Mouse (Mus musculus): ENCODE results near the gene Emid1. TPM values are rescaled to one million over a fixed set of nuclear protein-coding genes. Genes with fewer than 3 reads are reported as not detected.

Emid1 gene
- 15.8 and 18.2 TPM in 2 replicates for polyA plus RNA-seq (2015; fragmentation: Nextera tagmentation; extraction: Ambion mirVana)

DNA sequence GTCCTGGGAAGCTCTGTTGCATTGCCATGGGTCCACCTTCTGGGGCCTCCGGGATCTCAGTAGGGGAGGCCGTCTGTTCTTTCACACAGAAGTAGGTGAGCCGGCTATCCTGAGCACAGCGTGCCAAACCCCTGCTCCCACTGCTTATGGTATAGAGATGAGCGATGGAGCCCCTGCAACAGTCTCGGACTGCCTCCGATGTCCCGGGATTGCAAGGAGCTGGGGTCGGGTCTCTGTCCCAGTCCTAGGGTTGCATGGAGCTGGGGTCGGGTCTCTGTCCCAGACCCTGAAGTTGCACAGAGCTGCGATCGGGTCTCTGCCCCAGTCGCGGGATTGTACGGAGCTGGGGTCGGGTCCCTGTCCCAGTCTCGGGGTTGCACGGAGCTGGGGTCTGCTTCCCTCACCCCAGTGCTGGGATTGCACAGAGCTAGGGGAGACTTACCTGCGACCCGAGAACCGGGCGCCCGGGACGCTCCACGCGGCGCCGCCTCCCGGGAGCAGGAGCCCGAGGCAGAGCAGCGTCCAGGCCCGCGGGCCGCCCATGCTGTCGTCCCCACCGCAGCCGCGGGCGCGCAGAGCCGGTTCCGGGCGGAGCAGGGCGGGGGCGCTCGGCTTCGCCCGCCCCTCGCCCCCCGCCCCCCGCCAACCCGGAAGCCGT is at the start of gene Emid1:
Gene Emid1 (minus strand): TSS at position 578 of the 658 bp plus-strand sequence.
- peaks cover 16% of the 10 kb centered on the region for H3K4me1 ChIP-seq (ENCODE audit: control insufficient read depth, insufficient read depth, low read depth, low read length)
- H3K4me2 ChIP-seq (ENCODE audit: low read length), result peak within 1 kb of the TSS; percentile 97
- no peaks in the 10 kb centered on the region for H3K27me3 ChIP-seq (replicated peaks; ENCODE audit: control insufficient read depth, insufficient read depth, low read length)
- H3K9me3 ChIP-seq (ENCODE audit: control insufficient read depth, low read length), result no peaks in the 10 kb centered on the region
- peak within 1 kb of the TSS; percentile 59 for H3K4me3 ChIP-seq (ENCODE audit: low read length)
- ATAC-seq, result peak; percentile 41; the same call in 1 of the 2 replicates
- no peaks in the 10 kb centered on the region for H3K36me3 ChIP-seq (ENCODE audit: control insufficient read depth, insufficient read depth, low read length)
- H3K9ac ChIP-seq (ENCODE audit: low read depth, low read length), result peak within 1 kb of the TSS; percentile 80
- H3K27ac ChIP-seq (ENCODE audit: low read depth, low read length), result no peak within 1 kb of the TSS
- WGBS, result 1% methylated on average over 42 of the region's 53 CpGs

DNA sequence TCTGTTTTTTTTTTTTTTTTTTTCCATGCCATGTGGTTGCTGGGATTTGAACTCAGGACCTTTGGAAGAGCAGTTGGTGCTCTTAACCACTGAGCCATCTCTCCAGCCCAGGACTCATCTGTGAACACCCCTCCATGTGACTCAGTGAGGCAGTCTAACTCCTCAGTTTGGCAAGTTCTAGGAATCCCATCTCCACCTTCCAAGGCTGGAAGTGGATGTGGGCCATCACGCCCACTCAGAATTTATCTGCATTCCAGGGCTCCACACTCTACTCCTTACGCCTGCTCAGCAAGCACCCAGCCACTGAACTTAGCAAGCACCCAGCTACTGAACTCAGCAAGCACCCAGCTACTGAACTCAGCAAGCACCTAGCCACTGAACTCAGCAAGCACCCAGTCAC is 47.8 kb upstream of the Emid1 start:
- Histone ChIP-seq H3K9ac (ENCODE audit: low read depth, low read length) (no peak overlapping the region), H3K4me1 (ENCODE audit: control insufficient read depth, insufficient read depth, low read depth, low read length) (no peaks in the 10 kb centered on the region), H3K27me3 (replicated peaks; ENCODE audit: control insufficient read depth, insufficient read depth, low read length) (no peaks in the 10 kb centered on the region), H3K9me3 (ENCODE audit: control insufficient read depth, low read length) (no peaks in the 10 kb centered on the region), H3K4me3 (ENCODE audit: low read length) (no peak overlapping the region), H3K4me2 (ENCODE audit: low read length) (no peak overlapping the region), H3K27ac (ENCODE audit: low read depth, low read length) (no peak overlapping the region), H3K36me3 (ENCODE audit: control insufficient read depth, insufficient read depth, low read length) (no peaks in the 10 kb centered on the region)
- 95% methylated on average over 2 of the region's 2 CpGs for WGBS
- ATAC-seq, result no peak

DNA sequence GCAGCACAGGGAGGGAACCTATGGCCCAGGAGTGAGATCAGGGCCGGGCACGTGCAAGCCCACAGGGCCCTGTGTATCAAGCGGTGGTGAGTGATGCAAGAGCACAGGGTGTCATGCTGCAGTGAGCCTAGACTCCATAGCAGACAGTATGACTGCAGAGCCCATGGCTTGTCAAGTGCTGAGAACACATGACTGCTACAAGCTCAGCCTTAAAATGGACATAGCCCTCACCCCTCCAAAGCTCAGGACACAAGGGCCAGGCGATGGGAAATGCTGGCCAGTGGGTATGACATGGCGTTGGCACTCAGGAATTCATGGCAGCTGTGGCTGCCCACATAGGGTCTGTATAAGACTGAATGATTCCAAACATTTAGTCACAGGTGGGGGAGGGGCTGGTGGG is 45.0 kb upstream of the Emid1 start:
- WGBS, result 84% methylated on average over 5 of the region's 5 CpGs
- no peak overlapping the region for H3K27ac ChIP-seq (ENCODE audit: low read depth, low read length)
- no peak overlapping the region for H3K9ac ChIP-seq (ENCODE audit: low read depth, low read length)
- no peaks in the 10 kb centered on the region for H3K27me3 ChIP-seq (replicated peaks; ENCODE audit: control insufficient read depth, insufficient read depth, low read length)
- H3K4me1 ChIP-seq (ENCODE audit: control insufficient read depth, insufficient read depth, low read depth, low read length), result no peaks in the 10 kb centered on the region
- no peak overlapping the region for H3K4me2 ChIP-seq (ENCODE audit: low read length)
- no peaks in the 10 kb centered on the region for H3K9me3 ChIP-seq (ENCODE audit: control insufficient read depth, low read length)
- ATAC-seq, result no peak
- H3K4me3 ChIP-seq (ENCODE audit: low read length), result no peak overlapping the region
- no peaks in the 10 kb centered on the region for H3K36me3 ChIP-seq (ENCODE audit: control insufficient read depth, insufficient read depth, low read length)

DNA sequence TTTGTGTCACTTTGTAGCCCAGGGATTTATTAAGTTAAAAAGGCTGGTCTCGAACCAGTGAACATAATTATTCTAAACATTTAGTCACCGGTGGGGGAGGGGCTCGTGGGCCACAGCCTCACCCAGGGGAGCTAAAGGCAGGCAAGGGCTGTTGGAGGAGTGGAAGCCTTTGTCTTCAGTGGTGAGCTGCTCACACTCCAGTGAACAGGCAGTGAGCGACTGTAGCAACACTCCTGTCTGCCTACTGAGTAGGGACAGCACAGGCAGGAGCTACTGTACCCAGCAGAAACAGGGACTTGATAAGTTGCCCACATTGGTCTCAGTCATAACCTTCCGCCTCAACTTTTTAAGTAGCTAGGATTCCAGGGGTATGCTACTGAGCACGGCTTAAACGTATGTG is 44.5 kb upstream of the Emid1 start:
- 63% methylated on average over 7 of the region's 7 CpGs for WGBS
- H3K4me1 ChIP-seq (ENCODE audit: control insufficient read depth, insufficient read depth, low read depth, low read length), result no peaks in the 10 kb centered on the region

DNA sequence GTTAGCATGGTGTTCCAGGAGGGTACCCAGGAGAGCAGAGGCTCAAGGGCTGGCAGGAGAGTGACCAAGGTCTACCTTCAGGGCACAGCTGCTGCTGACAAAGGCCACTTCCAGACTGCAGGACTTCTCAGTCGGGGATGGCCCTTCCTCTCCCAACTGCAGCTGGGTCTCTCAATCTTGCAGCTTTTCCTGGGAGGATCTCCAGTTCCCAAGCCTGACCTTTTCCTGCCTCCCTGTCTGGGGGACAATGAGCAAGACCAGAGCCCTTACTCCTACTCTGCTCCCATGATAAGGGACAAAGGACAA is 41.5 kb upstream of the Emid1 start:
- H3K36me3 ChIP-seq (ENCODE audit: control insufficient read depth, insufficient read depth, low read length), result no peaks in the 10 kb centered on the region
- H3K9ac ChIP-seq (ENCODE audit: low read depth, low read length), result no peak overlapping the region
- H3K4me2 ChIP-seq (ENCODE audit: low read length), result no peak overlapping the region
- no peak overlapping the region for H3K27ac ChIP-seq (ENCODE audit: low read depth, low read length)
- ATAC-seq, result no peak
- no peak overlapping the region for H3K4me3 ChIP-seq (ENCODE audit: low read length)
- 36% methylated on average over 1 of the region's 1 CpGs for WGBS
- no peaks in the 10 kb centered on the region for H3K9me3 ChIP-seq (ENCODE audit: control insufficient read depth, low read length)
- no peaks in the 10 kb centered on the region for H3K27me3 ChIP-seq (replicated peaks; ENCODE audit: control insufficient read depth, insufficient read depth, low read length)
- H3K4me1 ChIP-seq (ENCODE audit: control insufficient read depth, insufficient read depth, low read depth, low read length), result no peaks in the 10 kb centered on the region

More for the DNA sequence above, 44.5 kb upstream of the Emid1 start:
- Histone ChIP-seq H3K36me3 (ENCODE audit: control insufficient read depth, insufficient read depth, low read length) (no peaks in the 10 kb centered on the region), H3K9ac (ENCODE audit: low read depth, low read length) (no peak overlapping the region), H3K4me2 (ENCODE audit: low read length) (no peak overlapping the region), H3K27ac (ENCODE audit: low read depth, low read length) (no peak overlapping the region), H3K27me3 (replicated peaks; ENCODE audit: control insufficient read depth, insufficient read depth, low read length) (no peaks in the 10 kb centered on the region), H3K4me3 (ENCODE audit: low read length) (no peak overlapping the region), H3K9me3 (ENCODE audit: control insufficient read depth, low read length) (no peaks in the 10 kb centered on the region)
- no peak for ATAC-seq

DNA sequence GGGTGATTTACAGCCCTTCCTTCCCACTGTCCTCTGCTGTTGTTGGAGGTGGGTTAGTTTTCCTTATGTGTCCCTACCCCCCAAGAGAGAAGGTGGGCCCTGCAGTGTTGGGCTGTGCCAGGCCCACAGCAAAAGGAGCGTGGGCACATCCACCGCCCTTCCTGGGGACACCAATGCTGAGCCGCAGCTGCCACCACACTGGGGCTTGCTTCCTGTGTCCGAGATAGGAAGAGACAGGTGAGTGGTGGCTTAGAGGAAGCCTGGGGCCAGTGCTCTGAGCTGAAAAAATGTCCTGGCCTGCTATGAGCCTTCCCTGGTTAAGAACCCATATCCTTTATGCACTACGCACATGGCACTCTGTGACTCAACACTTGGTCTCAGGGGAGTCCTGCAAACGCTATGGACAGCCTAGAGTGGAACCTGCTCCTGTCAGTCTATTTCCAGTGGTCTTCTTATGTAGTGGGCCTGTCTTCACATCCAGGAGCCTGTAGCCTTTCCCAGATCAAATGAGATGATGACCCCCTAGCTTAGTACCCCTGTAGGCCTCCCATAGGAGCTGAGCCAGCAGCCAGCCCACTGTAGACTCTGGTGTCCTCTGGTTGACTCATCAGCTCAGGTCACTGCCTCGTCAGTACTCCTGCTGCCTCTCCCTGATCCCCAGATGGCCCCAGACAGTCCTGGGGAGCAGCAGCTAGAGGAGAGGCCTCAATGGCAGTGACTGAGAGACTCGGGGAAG is 41.0 kb upstream of the Emid1 start:
- H3K4me1 ChIP-seq (ENCODE audit: control insufficient read depth, insufficient read depth, low read depth, low read length), result no peaks in the 10 kb centered on the region
- H3K9me3 ChIP-seq (ENCODE audit: control insufficient read depth, low read length), result no peaks in the 10 kb centered on the region

DNA sequence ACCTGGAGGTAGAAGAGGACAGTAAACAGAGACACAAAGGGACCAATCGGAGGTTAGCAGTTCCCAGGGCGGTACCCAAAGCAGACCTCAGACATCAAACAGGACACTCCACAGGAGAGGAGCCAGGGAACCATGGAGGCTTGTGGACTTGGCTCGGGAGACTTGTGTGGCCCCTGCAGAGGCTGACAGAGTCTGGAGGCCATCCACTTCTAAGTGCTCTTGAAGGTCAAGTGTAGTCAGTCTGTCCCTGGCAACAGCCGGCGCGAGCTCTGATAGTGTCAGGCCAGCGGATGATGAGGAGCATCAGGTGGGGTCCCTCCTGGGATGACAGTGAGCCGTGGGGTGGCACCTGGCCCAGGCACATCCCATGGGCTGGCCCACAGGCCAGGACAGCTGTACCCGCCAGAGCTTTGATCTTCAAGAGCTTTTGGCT is 40.0 kb upstream of the Emid1 start:
- H3K36me3 ChIP-seq (ENCODE audit: control insufficient read depth, insufficient read depth, low read length), result no peaks in the 10 kb centered on the region
- no peak for ATAC-seq
- H3K27ac ChIP-seq (ENCODE audit: low read depth, low read length), result no peak overlapping the region
- H3K4me3 ChIP-seq (ENCODE audit: low read length), result no peak overlapping the region
- H3K9ac ChIP-seq (ENCODE audit: low read depth, low read length), result no peak overlapping the region
- H3K4me1 ChIP-seq (ENCODE audit: control insufficient read depth, insufficient read depth, low read depth, low read length), result no peaks in the 10 kb centered on the region
- WGBS, result 62% methylated on average over 9 of the region's 9 CpGs
- no peaks in the 10 kb centered on the region for H3K9me3 ChIP-seq (ENCODE audit: control insufficient read depth, low read length)
- H3K27me3 ChIP-seq (replicated peaks; ENCODE audit: control insufficient read depth, insufficient read depth, low read length), result no peaks in the 10 kb centered on the region
- no peak overlapping the region for H3K4me2 ChIP-seq (ENCODE audit: low read length)

More for the DNA sequence above, 41.0 kb upstream of the Emid1 start:
- no peak overlapping the region for H3K4me3 ChIP-seq (ENCODE audit: low read length)
- no peak overlapping the region; the same call in 1 of the 2 replicates for H3K9ac ChIP-seq (ENCODE audit: low read depth, low read length)
- no peak overlapping the region for H3K4me2 ChIP-seq (ENCODE audit: low read length)
- no peaks in the 10 kb centered on the region for H3K27me3 ChIP-seq (replicated peaks; ENCODE audit: control insufficient read depth, insufficient read depth, low read length)
- H3K27ac ChIP-seq (ENCODE audit: low read depth, low read length), result no peak overlapping the region
- H3K36me3 ChIP-seq (ENCODE audit: control insufficient read depth, insufficient read depth, low read length), result no peaks in the 10 kb centered on the region
- 75% methylated on average over 8 of the region's 8 CpGs for WGBS
- ATAC-seq, result no peak

DNA sequence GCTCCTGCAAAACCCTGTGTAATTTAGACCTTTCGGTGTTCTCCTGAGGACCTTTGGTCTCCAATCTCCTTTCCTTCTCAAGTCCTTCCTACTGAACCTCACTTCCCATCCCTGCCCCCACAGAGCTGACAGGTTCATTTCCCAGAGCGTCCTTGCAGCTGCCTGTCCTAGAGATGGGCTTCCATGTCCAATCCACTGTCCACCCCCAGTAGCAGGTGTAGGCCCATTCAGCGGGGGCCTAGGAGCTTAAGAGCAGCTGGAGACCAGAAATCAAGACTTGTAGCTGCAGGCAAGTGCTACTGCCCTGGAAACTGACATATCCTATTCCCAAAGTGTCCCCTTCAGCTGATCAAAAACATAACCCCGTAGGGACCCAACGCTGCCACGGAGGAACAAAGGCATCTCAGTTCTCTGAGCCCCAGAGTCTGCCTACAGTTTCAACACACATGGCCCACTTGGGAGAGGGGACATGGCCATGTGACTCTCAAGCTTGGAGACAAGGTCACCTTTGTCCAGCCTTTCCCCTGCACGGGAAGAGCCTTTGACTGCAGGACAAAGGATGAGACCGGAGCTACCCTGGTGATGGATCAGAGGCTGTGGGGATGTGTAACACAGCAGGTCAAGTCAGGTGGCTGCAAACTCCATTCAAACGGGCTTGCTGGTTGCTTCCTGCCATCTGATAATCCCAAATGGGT is 37.3 kb upstream of the Emid1 start:
- H3K4me1 ChIP-seq (ENCODE audit: control insufficient read depth, insufficient read depth, low read depth, low read length), result peaks cover 3% of the 10 kb centered on the region; the same call in 1 of the 2 replicates
- H3K27me3 ChIP-seq (replicated peaks; ENCODE audit: control insufficient read depth, insufficient read depth, low read length), result no peaks in the 10 kb centered on the region
- H3K4me3 ChIP-seq (ENCODE audit: low read length), result no peak overlapping the region
- no peaks in the 10 kb centered on the region for H3K36me3 ChIP-seq (ENCODE audit: control insufficient read depth, insufficient read depth, low read length)
- peak; percentile 66; the same call in 1 of the 2 replicates for ATAC-seq
- H3K4me2 ChIP-seq (ENCODE audit: low read length), result no peak overlapping the region
- no peaks in the 10 kb centered on the region for H3K9me3 ChIP-seq (ENCODE audit: control insufficient read depth, low read length)
- WGBS, result 53% methylated on average over 9 of the region's 9 CpGs
- H3K9ac ChIP-seq (ENCODE audit: low read depth, low read length), result no peak overlapping the region
- H3K27ac ChIP-seq (ENCODE audit: low read depth, low read length), result no peak overlapping the region

DNA sequence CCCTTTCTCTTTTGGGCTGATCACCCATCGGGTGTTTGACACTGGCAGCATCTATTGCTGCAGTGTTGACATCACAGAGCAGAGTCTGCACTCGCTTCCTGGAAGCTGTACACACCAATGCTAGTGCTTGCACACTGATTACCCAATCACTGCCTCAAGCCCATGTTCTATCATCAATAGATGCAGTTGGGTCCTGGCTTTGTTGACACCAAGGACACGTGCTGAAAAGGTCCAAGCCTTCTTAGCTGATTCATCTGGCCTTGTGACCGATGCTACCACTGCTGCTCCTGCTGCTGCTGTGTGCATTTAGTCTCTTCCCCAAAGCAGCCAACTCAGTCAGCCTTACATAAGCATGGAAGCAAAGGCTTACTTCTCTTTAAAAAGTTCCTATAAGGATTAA is 36.1 kb upstream of the Emid1 start:
- H3K27ac ChIP-seq (ENCODE audit: low read depth, low read length), result no peak overlapping the region
- H3K9ac ChIP-seq (ENCODE audit: low read depth, low read length), result no peak overlapping the region
- H3K9me3 ChIP-seq (ENCODE audit: control insufficient read depth, low read length), result no peaks in the 10 kb centered on the region
- H3K4me2 ChIP-seq (ENCODE audit: low read length), result no peak overlapping the region
- H3K4me1 ChIP-seq (ENCODE audit: control insufficient read depth, insufficient read depth, low read depth, low read length), result peaks cover 3% of the 10 kb centered on the region; the same call in 1 of the 2 replicates
- no peaks in the 10 kb centered on the region for H3K36me3 ChIP-seq (ENCODE audit: control insufficient read depth, insufficient read depth, low read length)
- ATAC-seq, result no peak
- no peaks in the 10 kb centered on the region for H3K27me3 ChIP-seq (replicated peaks; ENCODE audit: control insufficient read depth, insufficient read depth, low read length)
- WGBS, result 88% methylated on average over 4 of the region's 4 CpGs
- H3K4me3 ChIP-seq (ENCODE audit: low read length), result no peak overlapping the region
